Mouse (Mus musculus) liver, adult 2 months (tissue): Measurements from ENCODE around the gene Itm2c.

Source experiments
- CTCF ChIP-seq: fragments of 200-500 bp; IDR thresholded peaks from 2 replicates; pipeline ENCODE4 v1.5.1; 2011; ENCODE audit warnings: low read depth, low read length, control low read depth
- POLR2A ChIP-seq: fragments of 200-500 bp; IDR thresholded peaks from 2 replicates; pipeline ENCODE4 v1.6.1; 2011; ENCODE audit warnings: low read length, control low read depth; ENCODE audit not compliant: insufficient read depth; ENCODE audit errors: extremely low read depth

DNA sequence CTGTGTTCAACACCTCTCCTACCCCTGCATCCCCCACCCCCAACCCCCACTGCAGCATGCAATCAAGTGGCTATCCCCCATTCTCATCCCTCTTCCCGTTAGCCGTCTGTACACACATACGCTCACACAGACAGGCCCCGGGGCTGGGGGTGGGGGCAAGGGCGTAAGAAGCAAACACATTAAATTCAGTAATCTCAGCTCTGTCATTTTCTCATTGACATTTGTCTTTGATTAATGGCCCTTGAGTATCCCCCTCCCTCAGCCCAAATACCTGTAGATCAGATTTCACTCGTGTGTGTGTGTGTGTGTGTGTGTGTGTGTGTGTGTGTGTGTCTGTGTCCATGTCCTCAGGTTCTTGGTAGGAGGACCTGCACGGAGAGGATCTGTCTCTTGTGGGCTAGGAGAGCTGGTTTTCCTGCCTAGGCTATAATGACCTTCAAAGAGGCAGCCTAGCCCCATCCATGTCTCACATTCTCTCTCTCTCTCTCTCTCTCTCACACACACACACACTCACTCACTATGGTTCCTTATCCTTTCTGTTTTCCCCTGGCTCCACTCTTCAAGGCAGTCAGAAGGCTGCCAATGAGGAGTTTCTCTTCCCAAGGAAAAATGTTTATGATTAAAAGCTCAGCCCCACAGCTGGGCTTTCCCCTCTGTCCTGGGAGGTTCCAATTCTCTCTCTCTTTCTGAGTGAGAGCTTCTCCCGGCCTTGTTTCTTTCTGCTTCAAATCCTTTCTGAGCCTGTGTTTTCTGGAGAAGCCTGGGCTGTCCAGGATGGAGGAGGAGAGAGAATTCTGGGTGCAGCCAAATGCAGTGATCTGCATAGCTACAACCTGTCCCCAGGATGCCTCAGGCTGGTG, 4.0 kb downstream of the Itm2c start:
- TF ChIP-seq CTCF = no peak
- TF ChIP-seq POLR2A = no peak
